Mouse (Mus musculus) CD4-positive helper T cell, adult 2 months (primary cell): ENCODE measurements around the gene Kcnh1.

Experiments
- DNase-seq: peaks from one replicate; pipeline ENCODE4 v3.0.0-alpha.2; 2012; ENCODE audit warnings: low read depth, missing footprints, low spot score

Gene Kcnh1

GRCm38 (mm10) chr1:192402911-192403704, 212.5 kb downstream of the Kcnh1 start:
- no peak for DNase-seq

- no peak for DNase-seq
These were observed 214.6 kb downstream of the Kcnh1 start for GRCm38 (mm10) chr1:192405136-192405535.

GRCm38 (mm10) chr1:192406589-192406988, 216.0 kb downstream of the Kcnh1 start:
- DNase-seq = no peak

GRCm38 (mm10) chr1:192415813-192416212, 225.2 kb downstream of the Kcnh1 start:
- no peak for DNase-seq

GRCm38 (mm10) chr1:192416241-192416821, 225.8 kb downstream of the Kcnh1 start:
- DNase-seq = no peak

GRCm38 (mm10) chr1:192419176-192419575, 228.6 kb downstream of the Kcnh1 start:
- no peak for DNase-seq

GRCm38 (mm10) chr1:192421377-192422166, 231.0 kb downstream of the Kcnh1 start:
- no peak for DNase-seq

GRCm38 (mm10) chr1:192431423-192431822, 240.8 kb downstream of the Kcnh1 start:
- no peak for DNase-seq

- DNase-seq = no peak
These were observed 244.9 kb downstream of the Kcnh1 start for GRCm38 (mm10) chr1:192435503-192435902.

- no peak for DNase-seq
These were observed 248.7 kb downstream of the Kcnh1 start for GRCm38 (mm10) chr1:192439151-192439837.

GRCm38 (mm10) chr1:192442772-192443445, 252.3 kb downstream of the Kcnh1 start:
- no peak for DNase-seq

- no peak for DNase-seq
These were observed 253.6 kb downstream of the Kcnh1 start for GRCm38 (mm10) chr1:192443998-192444657.

GRCm38 (mm10) chr1:192444658-192445447, 254.3 kb downstream of the Kcnh1 start:
- DNase-seq = no peak

GRCm38 (mm10) chr1:192446158-192446557, 255.6 kb downstream of the Kcnh1 start:
- no peak for DNase-seq

- no peak for DNase-seq
These were observed 257.1 kb downstream of the Kcnh1 start for GRCm38 (mm10) chr1:192447666-192448065.

- DNase-seq = no peak
These were observed 257.9 kb downstream of the Kcnh1 start for GRCm38 (mm10) chr1:192448512-192448911.

- DNase-seq = no peak
These were observed 259.2 kb downstream of the Kcnh1 start for GRCm38 (mm10) chr1:192449572-192450351.

GRCm38 (mm10) chr1:192450425-192450824, 259.9 kb downstream of the Kcnh1 start:
- no peak for DNase-seq

GRCm38 (mm10) chr1:192451722-192452121, 261.1 kb downstream of the Kcnh1 start:
- no peak for DNase-seq
